Mouse (Mus musculus) megakaryocyte progenitor cell, adult 5-6 weeks (primary cell): ENCODE results near the gene Kap. TPM values are rescaled to one million over a fixed set of nuclear protein-coding genes. Genes with fewer than 3 reads are reported as not detected.
"Not testable (repeated sequence)": the region's sequence is repeated elsewhere in the genome, so short reads cannot be mapped to it uniquely, and the experiment has no call there.

Experiments used
- ATAC-seq: replicated peaks from 2 replicates; pipeline ENCODE4 v1.8.0; 2016; ENCODE audit warnings: mild to moderate bottlenecking, moderate TSS enrichment, inconsistent platforms; ENCODE audit not compliant: poor library complexity
- total RNA-seq, 2 experiments: library from RNA; stranded (forward) in 1 of 2; stranded (reverse) in 1 of 2; fragments of 157-497, 149-512 nt in 1 of 2; fragments of 200-1000 nt in 1 of 2; gene quantifications; 2 replicates each; pipeline versions ENCODE4 v1.2.3 to v1.2.4; 2015 to 2017

Kap gene
- not detected in 2 replicates for total RNA-seq (2015)
- not detected in 2 replicates for total RNA-seq (2017)

DNA sequence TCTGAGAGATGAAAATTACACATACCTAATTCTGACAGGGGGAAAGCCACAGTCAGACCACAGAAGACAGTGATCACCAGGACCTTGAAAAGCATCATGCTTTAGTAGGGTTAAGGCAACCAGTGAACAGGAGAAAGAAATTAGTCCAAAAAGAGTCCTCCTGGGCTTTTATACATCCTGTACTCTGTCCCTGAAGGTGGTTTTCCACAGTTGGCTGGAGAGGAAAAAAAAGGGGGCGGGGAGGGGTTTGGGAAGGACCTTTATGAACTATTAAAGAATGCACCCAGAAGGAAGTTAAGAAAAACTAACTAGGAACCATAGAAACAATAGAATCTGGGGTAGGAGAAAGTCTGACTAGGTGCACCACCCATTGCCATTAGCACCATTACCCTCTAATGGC is at the start of gene Kap:
Gene Kap (minus strand): TSS at position 237 of the 400 bp plus-strand sequence.
- no peak for ATAC-seq

- no peak for ATAC-seq
Observed at GRCm38 (mm10) chr6:133885871-133886415, 32.4 kb upstream of the Kap start.

- ATAC-seq = no peak
Observed at GRCm38 (mm10) chr6:133883446-133883985, 30.0 kb upstream of the Kap start.

DNA sequence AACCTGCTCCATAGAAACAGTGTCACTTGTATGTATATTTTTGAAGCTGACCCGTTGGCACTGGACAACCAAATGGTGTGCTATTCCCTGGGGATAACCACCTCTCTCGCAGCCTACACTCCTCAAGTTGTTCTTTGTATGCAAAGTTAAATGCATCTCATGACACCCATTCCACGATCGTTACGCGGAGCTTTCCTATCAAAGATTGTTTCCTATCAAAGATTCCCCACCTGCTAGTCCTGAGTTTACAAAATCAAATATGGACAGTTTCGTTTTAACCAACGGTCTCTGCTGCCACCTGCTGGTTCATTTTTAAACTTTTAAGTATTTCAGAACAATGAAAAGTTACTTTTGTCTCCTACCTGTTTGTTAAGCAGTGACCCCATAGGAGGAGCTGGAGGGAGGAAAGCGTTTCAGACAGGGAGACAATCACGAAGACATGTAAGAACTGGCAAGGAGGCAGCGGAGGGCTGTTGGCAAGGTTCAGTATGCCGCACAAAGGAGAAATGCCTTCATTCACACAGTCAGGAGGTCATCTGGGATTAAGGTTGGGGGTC is 22.4 kb upstream of the Kap start:
- peak; percentile 86 for ATAC-seq

DNA sequence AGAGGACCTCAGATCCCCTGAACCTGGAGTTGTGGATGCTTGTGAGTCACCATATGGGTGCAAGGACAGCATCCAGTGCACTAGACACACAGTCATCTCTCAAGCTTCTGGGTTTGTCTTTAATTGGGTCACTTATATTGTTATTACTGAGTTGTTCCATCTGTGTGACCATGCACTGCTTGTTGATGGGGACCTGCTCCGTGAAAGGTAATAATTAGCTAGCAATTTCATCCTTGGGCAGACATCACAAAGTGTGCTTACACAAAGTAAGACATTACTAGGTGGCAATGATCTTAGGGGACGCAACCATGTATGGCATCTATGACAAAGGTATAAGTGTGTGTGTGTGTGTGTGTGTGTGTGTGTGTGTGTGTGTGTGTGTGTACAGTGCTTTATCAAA is 19.1 kb upstream of the Kap start:
- ATAC-seq = no peak

DNA sequence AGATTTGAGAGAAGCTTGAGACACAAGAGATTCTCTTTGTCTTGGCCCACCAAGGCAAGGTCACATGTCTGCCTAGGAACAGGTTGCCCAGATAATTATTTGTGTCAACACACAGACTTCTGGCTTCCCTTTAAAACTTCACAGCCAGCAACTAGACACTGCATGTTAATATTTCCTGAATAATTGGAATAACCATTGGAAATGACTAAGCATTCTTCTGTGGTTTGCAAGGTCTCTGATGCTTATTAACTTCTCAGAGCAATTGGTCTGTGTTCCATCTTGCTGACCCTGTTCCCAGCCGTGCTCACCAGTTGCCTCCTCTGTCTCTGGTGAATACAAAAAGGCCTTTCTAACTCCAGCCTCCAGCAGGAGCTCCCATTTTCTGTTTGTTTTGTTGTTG is 17.6 kb upstream of the Kap start:
- no peak for ATAC-seq

DNA sequence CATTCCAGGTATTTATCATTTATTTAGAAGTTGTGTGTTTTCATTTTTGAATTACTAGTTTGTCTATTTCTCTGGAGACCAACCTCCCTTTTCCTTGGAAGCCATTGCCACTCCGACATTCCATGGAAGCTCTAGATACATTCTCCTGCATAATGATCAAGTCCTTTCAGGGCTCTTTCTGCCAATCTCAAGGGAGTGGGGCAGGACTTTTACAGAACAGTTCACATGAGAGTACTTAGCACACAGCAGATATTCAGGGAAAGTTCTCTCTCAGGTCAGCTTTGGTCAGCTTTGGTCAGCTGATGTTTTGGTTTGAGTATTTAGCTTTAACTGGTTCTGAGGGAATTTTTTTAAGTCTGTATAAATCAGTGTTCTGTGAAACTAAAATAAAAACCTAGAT is 14.8 kb upstream of the Kap start:
- no peak for ATAC-seq

DNA sequence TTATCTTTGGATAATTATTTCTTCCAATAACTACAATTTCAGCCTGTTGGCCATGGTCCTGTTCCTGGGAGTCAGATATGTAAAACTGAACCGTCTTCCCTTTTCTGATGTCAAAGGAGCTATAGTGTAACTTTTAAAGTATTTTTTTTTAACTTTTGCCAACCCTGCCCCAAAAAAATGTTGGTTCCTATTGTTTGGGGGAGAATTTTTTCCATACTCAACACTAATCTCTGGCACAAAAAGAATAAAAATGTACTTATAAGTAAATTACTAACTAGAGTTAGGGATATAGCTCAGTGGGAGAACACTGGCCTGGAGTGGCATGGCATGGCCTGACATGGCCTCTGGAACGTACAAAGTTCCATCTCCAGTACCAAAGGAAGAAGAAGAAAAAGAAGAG is 2.3 kb upstream of the Kap start:
- ATAC-seq = no peak

- no peak for ATAC-seq
Observed at GRCm38 (mm10) chr6:133849359-133849758, 4.2 kb downstream of the Kap start.

DNA sequence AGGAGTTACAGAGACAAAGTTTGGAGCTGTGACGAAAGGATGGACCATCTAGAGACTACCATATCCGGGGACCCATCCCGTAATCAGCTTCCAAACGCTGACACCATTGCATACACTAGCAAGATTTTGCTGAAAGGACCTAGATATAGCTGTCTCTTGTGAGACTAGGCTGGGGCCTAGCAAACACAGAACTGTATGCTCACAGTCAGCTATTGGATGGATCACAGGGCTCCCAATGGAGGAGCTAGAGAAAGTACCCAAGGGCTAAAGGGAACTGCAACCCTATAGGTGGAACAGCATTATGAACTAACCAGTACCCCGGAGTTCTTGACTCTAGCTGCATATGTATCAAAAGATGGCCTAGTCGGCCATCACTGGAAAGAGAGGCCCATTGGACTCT is 4.7 kb downstream of the Kap start:
- not testable (repeated sequence) for ATAC-seq

DNA sequence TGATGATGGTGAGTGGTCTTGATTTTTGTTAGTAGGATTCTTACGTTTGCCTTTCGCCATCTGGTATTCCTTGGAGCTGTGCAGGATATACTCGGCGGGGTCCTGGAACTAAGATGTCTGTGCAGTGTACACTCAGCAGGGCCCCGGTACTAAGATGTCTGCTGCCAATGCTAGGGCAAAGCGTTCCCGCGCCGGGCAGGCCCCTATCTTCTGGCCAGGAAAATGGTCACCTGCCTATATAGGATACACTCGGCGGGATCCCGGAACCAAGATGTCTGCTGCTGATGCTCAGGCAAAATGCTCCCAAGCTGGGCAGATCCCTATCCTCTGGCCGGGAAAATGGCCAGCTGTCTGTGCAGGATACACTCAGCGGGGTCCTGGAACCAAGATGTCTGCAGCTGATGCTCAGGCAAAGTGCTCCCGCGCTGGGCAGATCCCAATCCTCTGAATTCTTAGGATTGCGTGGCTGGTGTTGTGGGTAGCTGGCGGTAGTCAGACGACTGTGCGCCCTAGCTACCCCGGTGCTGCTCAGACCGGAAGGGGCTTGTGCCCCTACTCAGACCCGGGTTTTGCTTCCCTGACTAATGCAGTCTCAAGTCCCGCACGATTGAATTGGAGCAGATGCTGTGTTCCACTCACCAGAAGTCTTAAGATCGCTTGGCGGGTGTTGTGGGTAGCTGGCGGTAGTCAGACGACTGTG is 15.1 kb downstream of the Kap start:
- ATAC-seq = not testable (repeated sequence)

DNA sequence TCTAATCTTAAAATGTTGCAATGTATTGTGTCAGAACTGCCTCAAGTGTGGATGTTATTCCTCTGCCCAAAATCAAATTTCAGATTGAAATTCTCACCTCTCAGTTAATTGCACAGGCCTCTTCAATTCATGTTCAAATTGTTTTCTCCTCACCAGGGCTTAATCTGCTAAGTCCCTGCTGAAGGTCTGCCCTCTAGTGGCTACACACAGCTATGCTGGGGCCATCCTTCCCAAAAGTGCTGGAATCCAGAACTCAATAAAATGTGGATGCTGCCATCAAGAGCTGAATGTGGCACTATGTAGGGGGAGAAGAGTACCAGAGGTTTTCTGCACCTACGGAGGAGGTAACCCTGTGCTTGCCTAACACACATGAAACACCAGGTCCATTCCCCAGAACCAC is 41.2 kb downstream of the Kap start:
- ATAC-seq = peak; percentile 54; the same call in 1 of the 2 replicates

Other genes with a start within 250 kb of the Kap start
- gene Etv6, start 181.9 kb upstream of the Kap start, total RNA-seq (2015) = 124 TPM in 2 replicates
- gene Etv6, start 181.9 kb upstream of the Kap start, total RNA-seq (2017) = 67.1 and 76.4 TPM in 2 replicates